Mouse (Mus musculus): Measurements from ENCODE around the gene Fus.

DNA sequence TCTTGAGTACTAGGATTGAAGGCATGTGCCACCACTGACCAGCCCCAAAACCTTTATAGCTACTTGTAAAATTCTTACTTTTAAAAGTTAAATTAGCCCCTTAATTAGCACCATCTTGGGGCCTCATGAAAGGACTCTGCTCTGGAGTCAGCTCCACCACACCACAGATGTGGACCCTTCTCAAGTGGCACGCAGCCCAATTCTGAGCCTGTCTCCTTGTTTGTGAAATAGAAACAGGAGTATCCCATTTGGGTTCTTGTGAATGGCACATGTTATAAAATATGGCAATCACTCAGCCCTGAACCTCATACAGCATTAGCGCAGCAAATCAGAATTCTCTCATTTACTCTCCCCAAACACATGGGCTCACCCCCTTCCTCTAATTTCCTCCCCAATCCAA lies 11.6 kb downstream of the Fus start:
- TF ChIP-seq CTCF (IDR thresholded peaks at IDR 0.05; ENCODE audit: low read depth): no peak
- no peak for TF ChIP-seq EP300 (IDR thresholded peaks at IDR 0.05; ENCODE audit: low read depth)

Measured in heart, postnatal 0 days (tissue).